Mouse (Mus musculus) midbrain, embryonic 15.5 days (tissue): ENCODE measurements around the gene Btbd35f1. TPM values are rescaled to one million over a fixed set of nuclear protein-coding genes. Genes with fewer than 3 reads are reported as not detected.
"Not testable (repeated sequence)": the region's sequence is repeated elsewhere in the genome, so short reads cannot be mapped to it uniquely, and the experiment has no call there.

ENCODE experiments used
- ATAC-seq: fragments of 200-750 bp; cut with Nextera tagmentation; replicated peaks from 2 replicates; pipeline ENCODE4 v1.8.0; 2017; ENCODE audit warnings: moderate TSS enrichment
- H3K27ac ChIP-seq: fragments of 300-500 bp; sonication (generic); 2 replicates; pipeline ENCODE4 v1.5.1; 2015; ENCODE audit warnings: mild to moderate bottlenecking, inconsistent platforms
- H3K27me3 ChIP-seq: fragments of 300-500 bp; sonication (generic); replicated peaks from 2 replicates; pipeline ENCODE4 v1.6.1; 2015; ENCODE audit warnings: inconsistent platforms
- H3K36me3 ChIP-seq: fragments of 300-500 bp; sonication (generic); replicated peaks from 2 replicates; pipeline ENCODE4 v1.6.1; 2015; ENCODE audit warnings: inconsistent platforms
- H3K4me1 ChIP-seq: fragments of 300-500 bp; sonication (generic); 2 replicates; pipeline ENCODE4 v1.6.1; 2015; ENCODE audit warnings: inconsistent platforms
- H3K4me2 ChIP-seq: fragments of 300-500 bp; sonication (generic); 2 replicates; pipeline ENCODE4 v1.6.1; 2015; ENCODE audit warnings: inconsistent platforms, mild to moderate bottlenecking, moderate library complexity
- H3K4me3 ChIP-seq: fragments of 300-500 bp; sonication (generic); 2 replicates; pipeline ENCODE4 v1.5.1; 2015; ENCODE audit warnings: mild to moderate bottlenecking, inconsistent platforms
- H3K9ac ChIP-seq: fragments of 300-500 bp; sonication (generic); 2 replicates; pipeline ENCODE4 v1.6.1; 2015; ENCODE audit warnings: mild to moderate bottlenecking, inconsistent platforms
- H3K9me3 ChIP-seq: fragments of 300-500 bp; sonication (generic); 2 replicates; pipeline ENCODE4 v1.6.1; 2016; ENCODE audit warnings: inconsistent platforms
- WGBS: fragments of 180-500 bp; shearing (Covaris S2); methylation state at CpG from one replicate; pipeline ENCODE4 v1.1.7; 2015; ENCODE audit warnings: mixed read lengths; 5-methylcytosine and 5-hydroxymethylcytosine counted together
- polyA plus RNA-seq: library from polyadenylated mRNA; unstranded; fragments of >200 nt; fragmentation: Nextera tagmentation; extraction: Ambion mirVana; gene quantifications from 2 replicates; pipeline ENCODE4 v1.2.1, GENCODE M21; 2015

Btbd35f1 gene
- not detected in 2 replicates for polyA plus RNA-seq

DNA sequence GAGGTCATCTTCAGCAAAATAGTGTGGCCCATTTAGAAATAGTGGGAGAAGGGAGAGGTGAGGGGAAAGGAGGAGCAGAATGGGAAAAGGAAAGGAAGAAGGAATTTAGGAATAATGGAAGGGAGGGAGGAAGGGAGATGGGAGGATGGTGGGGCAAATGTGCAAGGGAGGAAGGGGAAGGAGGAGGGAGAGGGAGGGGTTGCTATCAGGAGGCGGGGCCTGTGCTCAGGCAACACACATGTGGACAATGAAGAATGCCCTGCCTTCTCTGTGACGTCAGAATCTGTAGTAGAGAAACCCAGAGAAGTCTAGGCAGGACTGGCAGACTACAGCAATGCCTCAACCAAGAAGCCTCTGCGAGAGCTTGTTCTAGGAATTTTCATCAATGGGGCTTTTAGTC is at the start of gene Btbd35f1:
Gene Btbd35f1 (plus strand): TSS at position 301 of the 400 bp plus-strand sequence.
- not testable (repeated sequence) for H3K9me3 ChIP-seq, H3K9ac ChIP-seq, H3K27ac ChIP-seq, H3K4me3 ChIP-seq, H3K4me1 ChIP-seq, H3K27me3 ChIP-seq, H3K4me2 ChIP-seq, H3K36me3 ChIP-seq, ATAC-seq
- no CpG with 5 or more reads among the region's 3 CpGs for WGBS

- 88% methylated on average over 1 of the region's 1 CpGs for WGBS
- not testable (repeated sequence) for H3K27ac ChIP-seq, H3K36me3 ChIP-seq, H3K9me3 ChIP-seq, H3K4me1 ChIP-seq, H3K4me2 ChIP-seq, H3K9ac ChIP-seq, H3K27me3 ChIP-seq, ATAC-seq, H3K4me3 ChIP-seq
Measured at GRCm38 (mm10) chrX:32590878-32591542, 31.2 kb downstream of the Btbd35f1 start.

- not testable (repeated sequence) for H3K27ac ChIP-seq, H3K36me3 ChIP-seq, H3K4me3 ChIP-seq, H3K9me3 ChIP-seq, ATAC-seq, H3K4me2 ChIP-seq, H3K27me3 ChIP-seq, H3K4me1 ChIP-seq, H3K9ac ChIP-seq
- WGBS = 87% methylated on average over 1 of the region's 2 CpGs
Measured at GRCm38 (mm10) chrX:32601008-32601407, 41.2 kb downstream of the Btbd35f1 start.

DNA sequence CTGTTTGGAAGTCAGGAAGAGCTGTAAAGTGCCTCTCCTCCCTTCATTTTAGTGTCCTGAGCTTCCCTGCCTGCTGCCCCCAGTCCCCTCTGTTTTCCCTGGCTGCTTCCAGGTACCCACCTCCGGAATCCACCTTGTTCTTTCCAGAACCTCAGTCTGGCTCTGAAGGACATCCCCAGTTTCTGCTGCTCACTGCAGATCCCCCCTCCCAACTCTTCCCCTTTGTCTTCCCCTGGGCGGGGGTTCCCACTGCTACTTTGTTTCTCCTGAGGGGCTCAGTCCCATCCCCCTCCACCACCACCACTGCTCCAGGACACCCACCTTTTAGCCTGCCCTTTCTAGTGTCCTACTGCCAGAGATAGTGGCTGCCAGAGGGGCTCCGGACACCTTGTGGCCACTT is 41.6 kb downstream of the Btbd35f1 start:
- WGBS = 82% methylated on average over 3 of the region's 3 CpGs
- H3K4me1 ChIP-seq, H3K9ac ChIP-seq, H3K27me3 ChIP-seq, H3K36me3 ChIP-seq, H3K27ac ChIP-seq, H3K4me2 ChIP-seq, ATAC-seq, H3K9me3 ChIP-seq, H3K4me3 ChIP-seq: not testable (repeated sequence)

Other genes starting within 250 kb of the Btbd35f1 start
- gene Gm5926, start 90.7 kb downstream of the Btbd35f1 start, polyA plus RNA-seq = not detected in 2 replicates
- not detected in 2 replicates for gene Btbd35f21, start 166.1 kb downstream of the Btbd35f1 start, polyA plus RNA-seq